ENCODE assay signal across 10 mouse cellular contexts in genomic region chr7:54836437-54836836, GRCm38 (mm10). TPM values are rescaled to one million over a fixed set of nuclear protein-coding genes. Genes with fewer than 3 reads are reported as not detected.
A peak's percentile ranks its signal among the peaks of the same experiment; 100 is the strongest.
DNase-seq lines count a peak whose midpoint lies in the region; ATAC-seq and TF ChIP-seq lines count a peak whose summit lies in the region.
"Had no signal": no experiment of that assay in that cellular context is flagged by ENCODE, and none has a peak within 500 bp of the region (broad histone marks: within the 10 kb centered on the region; RNA-seq: fewer than 3 reads in every experiment).

No protein-coding gene starts in this region.

- peak overlapping the region; percentile 89 for H3K4me2 ChIP-seq in kidney, embryonic 15.5 days
- H3K4me2 ChIP-seq in forebrain, embryonic 13.5 days = peak overlapping the region; percentile 80

- peaks cover 10% of the 10 kb centered on the region; the same call in 1 of the 2 replicates for H3K4me1 ChIP-seq in kidney, embryonic 15.5 days
- peaks cover 9% of the 10 kb centered on the region; the same call in 1 of the 2 replicates for H3K4me1 ChIP-seq in forebrain, embryonic 13.5 days

- DNase-seq in kidney, postnatal 14 days = no peak
- DNase-seq in left cerebral cortex, adult 2 months (ENCODE audit: extremely low spot score in 1 of 2, low spot score in 2 of 2) = peak; percentile 18 to 20
- peak; percentile 14 to 44 for DNase-seq in right cerebral cortex, adult 2 months (ENCODE audit: low spot score in 2 of 2)
- DNase-seq in testis, postnatal 14 days (ENCODE audit: low spot score) = no peak
- no peak for DNase-seq in kidney, adult 18-20 months
- DNase-seq in adrenal gland, postnatal 14 days = no peak

- H3K9me3 ChIP-seq in kidney, embryonic 15.5 days (replicated peaks) = no peaks in the 10 kb centered on the region
- no peaks in the 10 kb centered on the region for H3K9me3 ChIP-seq in forebrain, embryonic 13.5 days (replicated peaks)

- intact Hi-C loops in left cerebral cortex, adult 2 months (cut with DNase I) = loop anchor here (5.0 kb wide), 1 partner anchor 104 kb away; no protein-coding TSS in a partner anchor

- H3K27ac ChIP-seq in kidney, embryonic 15.5 days = no peak overlapping the region
- H3K27ac ChIP-seq in forebrain, embryonic 13.5 days = no peak overlapping the region
- H3K27ac ChIP-seq in left cerebral cortex, adult 2 months = peak overlapping the region; percentile 86

- H3K36me3 ChIP-seq in kidney, embryonic 15.5 days = no peaks in the 10 kb centered on the region
- no peaks in the 10 kb centered on the region for H3K36me3 ChIP-seq in forebrain, embryonic 13.5 days (ENCODE audit: poor library complexity, severe bottlenecking)

- peaks cover 12% of the 10 kb centered on the region for H3K27me3 ChIP-seq in kidney, embryonic 15.5 days
- peaks cover 9% of the 10 kb centered on the region; the same call in 1 of the 2 replicates for H3K27me3 ChIP-seq in forebrain, embryonic 13.5 days

- no peak for ATAC-seq in kidney, embryonic 15.5 days (replicated peaks; ENCODE audit: low FRiP score)
- ATAC-seq in forebrain, embryonic 13.5 days = peak; percentile 25; the same call in 1 of the 2 replicates

- no peak overlapping the region for H3K9ac ChIP-seq in kidney, embryonic 15.5 days
- peak overlapping the region; percentile 64 for H3K9ac ChIP-seq in forebrain, embryonic 13.5 days

- peak overlapping the region; percentile 52 for H3K4me3 ChIP-seq in kidney, embryonic 15.5 days (replicated peaks)
- peak overlapping the region; percentile 47 for H3K4me3 ChIP-seq in forebrain, embryonic 13.5 days
- peak overlapping the region; percentile 61 for H3K4me3 ChIP-seq in left cerebral cortex, adult 2 months
- H3K4me3 ChIP-seq: erythroblast, embryonic 14.5 days had no signal

- 59% methylated on average over 5 of the region's 5 CpGs for WGBS in kidney, embryonic 15.5 days
- WGBS in forebrain, embryonic 13.5 days = 40% methylated on average over 5 of the region's 5 CpGs

- no peak for TF ChIP-seq CTCF in left cerebral cortex, adult 2 months (IDR thresholded peaks at IDR 0.05)

RNA-seq across cellular contexts. Expression of gene Luzp2, which starts 1.1 kb away (rescaled TPM):
- polyA plus RNA-seq in kidney, embryonic 15.5 days (2015; fragmentation: Nextera tagmentation; extraction: Ambion mirVana) = 1.6 and 1.7 TPM in 2 replicates
- 7.6 and 9.9 TPM in 2 replicates for polyA plus RNA-seq in forebrain, embryonic 13.5 days (2015; fragmentation: Nextera tagmentation; extraction: Ambion mirVana)
- total RNA-seq in left cerebral cortex, adult 2 months (2021) = 10 to 100 TPM; 97.1 to 99.7 TPM
- total RNA-seq in adrenal gland, postnatal 14 days (2021) = 1.0 and 1.3 TPM in 2 replicates
- total RNA-seq: MEL had no signal
- polyA plus RNA-seq: erythroblast, embryonic 14.5 days had no signal

Comparison
In these comparisons a context has a peak if more than half of its experiments do, and no peak if none do; other contexts are left out.
1. DNase-seq: peak in left cerebral cortex, adult 2 months (2 of 2) and right cerebral cortex, adult 2 months (2 of 2); none in kidney, postnatal 14 days (single experiment), testis, postnatal 14 days (single experiment), kidney, adult 18-20 months (single experiment) and adrenal gland, postnatal 14 days (single experiment).
2. RNA of gene Luzp2, which starts 1.1 kb away (total RNA-seq): 97.1 to 99.7 TPM in left cerebral cortex, adult 2 months; 1.0 to 1.3 TPM in adrenal gland, postnatal 14 days; every median in the first group is over 10 times any median in the second.
3. Peak in every context shown above with its lines, with median percentiles within 50 percentile points of each other: H3K4me3 ChIP-seq.